ENCODE assay signal across 8 mouse cellular contexts in genomic region chr2:60125049-60126004, GRCm38 (mm10).
DNase-seq lines count a peak whose midpoint lies in the region; ATAC-seq and TF ChIP-seq lines count a peak whose summit lies in the region.

No protein-coding gene starts in this region.

- intact Hi-C loops in gastrocnemius, postnatal 14 days (cut with DNase I; ENCODE audit: low total_unique reads): loop anchor here (2.0 kb wide), 1 partner anchor 89 kb away; no protein-coding TSS in a partner anchor
- intact Hi-C loops in left cerebral cortex, postnatal 14 days (cut with DNase I): loop anchor here (5.0 to 10.0 kb wide), 2 partner anchors 82 to 141 kb away; partner anchors contain the start of genes Baz2b and March7

- DNase-seq in adipocyte (ENCODE audit: low spot score): peak; percentile 83
- DNase-seq in gastrocnemius, postnatal 14 days: peak; percentile 56
- peak; percentile 71 for DNase-seq in induced T-regulatory cell, adult 2 months (ENCODE audit: low read depth)
- DNase-seq in left cerebral cortex, postnatal 14 days (ENCODE audit: low spot score in 2 of 2): peak; percentile 26 to 49
- peak; percentile 47 for DNase-seq in right cerebral cortex, postnatal 14 days
- DNase-seq in yolk sac, embryonic 10.5 days (ENCODE audit: low spot score): peak; percentile 80

- H3K4me1 ChIP-seq in cortical plate, adult 2 months (ENCODE audit: control insufficient read depth, insufficient read depth, low read length): no peaks in the 10 kb centered on the region

- no peak for TF ChIP-seq CTCF in cortical plate, adult 2 months (IDR thresholded peaks at IDR 0.05; ENCODE audit: extremely low read depth, insufficient read depth, low read length)

- peak overlapping the region; percentile 99 for H3K27ac ChIP-seq in cortical plate, adult 2 months (ENCODE audit: insufficient read depth, low read length)

- peak; percentile 68 for ATAC-seq in megakaryocyte progenitor cell, adult 5-6 weeks (replicated peaks; ENCODE audit: poor library complexity)

- TF ChIP-seq POLR2A in cortical plate, adult 2 months (IDR thresholded peaks at IDR 0.05; ENCODE audit: extremely low read depth, insufficient read depth, low read length): peak; percentile 54

- H3K4me3 ChIP-seq in cortical plate, adult 2 months (ENCODE audit: insufficient read depth, low read length): peak overlapping the region; percentile 69

Comparison
In these comparisons a context has a peak if more than half of its experiments do, and no peak if none do; other contexts are left out.
1. Peak in every context shown above with its lines: DNase-seq, ATAC-seq, H3K4me3 ChIP-seq and H3K27ac ChIP-seq.